Mouse (Mus musculus) retina, postnatal 1 day (tissue): ENCODE measurements around the gene Pacsin3.

Source experiments
- DNase-seq: peaks from one replicate; pipeline ENCODE4 v3.0.0-alpha.2; 2012

Gene Pacsin3

DNA sequence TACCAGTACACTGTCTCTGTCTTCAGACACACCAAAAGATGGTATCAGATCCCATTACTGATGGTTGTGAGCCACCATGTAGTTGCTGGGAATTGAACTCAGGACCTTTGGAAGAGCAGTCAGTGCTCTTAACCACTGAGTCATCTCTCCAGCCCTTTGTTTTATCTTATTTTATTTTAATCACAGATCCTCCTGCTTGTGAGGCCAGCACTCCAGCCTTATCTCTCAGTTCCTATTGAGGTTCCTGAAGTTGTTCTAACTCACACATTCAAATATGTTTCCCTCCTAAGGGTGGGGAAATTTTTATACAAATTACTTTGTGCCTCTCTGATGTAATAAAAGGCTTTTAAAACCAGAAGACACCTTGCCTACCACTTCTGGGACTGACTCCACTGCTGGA, 50.8 kb downstream of the Pacsin3 start:
- DNase-seq, result no peak

DNA sequence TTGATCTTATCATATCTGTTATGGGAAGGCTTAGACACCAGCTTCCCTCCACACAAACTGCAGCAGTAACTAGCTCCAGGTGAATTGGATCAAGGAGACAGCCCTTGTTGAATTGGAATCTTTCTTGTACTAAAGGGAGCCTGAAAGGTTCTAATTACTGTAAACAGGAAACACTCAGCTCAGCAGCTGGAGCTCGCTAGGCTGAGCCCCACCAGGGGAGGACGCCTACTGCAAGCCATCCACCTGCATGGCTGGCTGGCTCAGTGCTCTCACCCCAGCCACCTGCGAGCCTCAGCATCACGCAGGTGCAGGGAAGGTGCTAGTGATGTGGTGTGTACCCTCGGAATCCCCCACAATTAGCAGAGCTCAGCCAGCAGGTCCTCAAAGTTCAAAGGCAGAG, 52.9 kb downstream of the Pacsin3 start:
- no peak for DNase-seq

DNA sequence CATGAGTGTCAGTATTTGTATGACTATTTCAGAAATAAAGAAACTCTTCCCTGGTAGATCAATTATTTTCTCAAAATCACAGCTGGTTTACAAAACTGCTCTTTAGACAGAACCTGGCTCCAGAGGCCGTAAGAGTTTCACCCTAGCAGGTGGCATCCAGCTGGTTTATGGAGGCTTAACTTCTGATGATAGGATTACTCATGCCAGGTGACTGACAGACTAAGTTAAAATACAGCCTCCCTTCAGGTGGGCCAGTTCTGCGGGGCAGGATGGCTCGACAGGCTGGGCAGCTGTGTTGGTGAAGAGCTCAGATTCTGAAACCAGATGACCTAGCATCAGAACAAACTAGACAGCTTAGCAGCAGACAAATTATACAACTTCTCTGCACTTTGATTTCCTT, 53.8 kb downstream of the Pacsin3 start:
- DNase-seq, result no peak

DNA sequence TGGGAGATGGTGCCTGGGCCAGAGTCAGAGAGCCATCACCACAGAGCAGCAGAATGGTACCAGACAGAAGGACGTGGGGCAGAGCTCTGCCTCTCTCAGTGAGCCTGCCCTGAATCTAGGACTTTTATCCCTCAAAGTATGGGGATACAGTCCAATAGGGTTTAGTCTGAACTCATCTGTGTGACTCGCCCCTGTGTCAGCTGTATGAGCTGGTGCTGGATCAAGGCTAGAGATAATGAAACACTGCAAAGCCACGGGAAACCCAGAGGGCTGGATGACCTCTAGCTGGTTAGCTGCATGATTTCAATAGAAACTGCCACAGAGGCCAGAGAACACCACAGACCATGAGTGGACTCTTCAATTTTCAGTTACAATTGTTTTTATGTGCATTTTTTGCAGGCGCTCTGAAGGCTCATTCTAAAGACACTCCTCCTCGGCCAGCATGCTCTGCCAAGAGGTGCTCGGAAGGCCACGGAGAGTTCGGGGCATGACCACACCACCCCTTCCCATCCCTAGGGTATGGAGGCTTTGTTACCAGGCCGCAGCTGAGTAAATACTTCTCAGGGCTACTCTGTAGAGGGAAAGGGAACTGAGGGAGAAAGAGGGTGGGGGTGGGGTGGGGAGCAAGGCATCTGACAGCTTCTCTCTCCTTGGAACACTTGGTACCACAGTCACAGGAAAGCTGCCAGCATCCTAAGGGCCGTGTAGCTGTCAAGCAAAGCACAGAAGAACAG, 57.0 kb downstream of the Pacsin3 start:
- no peak for DNase-seq

DNA sequence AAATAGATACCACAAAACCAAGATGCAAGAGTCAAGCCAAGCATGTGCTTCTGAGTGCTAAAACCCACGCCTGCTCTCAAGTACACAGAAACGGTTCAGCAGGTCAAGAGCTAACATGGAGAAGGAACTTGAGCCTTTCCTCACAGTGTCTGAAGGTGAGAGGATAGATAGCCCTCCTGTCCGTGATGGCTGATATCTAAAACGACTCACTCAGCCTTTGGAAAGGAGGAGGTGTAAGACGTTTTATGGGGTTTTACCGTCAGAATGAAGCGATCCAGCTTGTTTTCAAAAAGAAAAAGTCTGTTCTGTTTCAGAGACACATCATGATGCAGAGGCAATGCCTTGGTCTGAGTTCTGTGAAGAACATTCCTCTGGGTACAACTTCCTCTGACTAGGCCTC, 58.4 kb downstream of the Pacsin3 start:
- no peak for DNase-seq
